Comparison of ENCODE assay signal across 10 mouse cellular contexts in the genomic region with DNA sequence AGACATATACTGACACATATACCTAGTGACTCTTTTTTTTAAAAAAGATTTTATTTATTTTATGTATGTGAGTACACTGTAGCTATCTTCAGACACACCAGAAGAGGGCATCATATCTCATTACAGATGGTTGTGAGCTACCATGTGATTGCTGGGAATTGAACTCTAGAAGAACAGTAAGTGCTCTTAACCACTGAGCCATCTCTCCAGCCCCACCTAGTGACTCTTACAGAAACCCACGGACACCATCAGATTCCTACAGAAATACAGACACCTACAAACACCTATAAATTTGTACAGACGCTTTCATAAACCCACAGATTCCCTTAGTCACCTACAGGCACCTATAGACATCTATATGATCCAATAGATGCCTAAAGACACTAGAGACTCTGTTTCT. TPM values are rescaled to one million over a fixed set of nuclear protein-coding genes. Genes with fewer than 3 reads are reported as not detected.
DNase-seq lines count a peak whose midpoint lies in the region; ATAC-seq and TF ChIP-seq lines count a peak whose summit lies in the region.
"Not testable (repeated sequence)": the region's sequence is repeated elsewhere in the genome, so short reads cannot be mapped to it uniquely, and the experiment has no call there.
"Had no signal": no experiment of that assay in that cellular context is flagged by ENCODE, and none has a peak within 500 bp of the region (broad histone marks: within the 10 kb centered on the region; RNA-seq: fewer than 3 reads in every experiment).

No protein-coding gene starts in this region.

- not testable (repeated sequence) for H3K27ac ChIP-seq in MEL (ENCODE audit: control insufficient read depth, low read depth, low read length); heart, adult 2 months; kidney, adult 2 months (ENCODE audit: insufficient read depth, low read depth, low read length); left cerebral cortex, adult 2 months; midbrain, embryonic 11.5 days (ENCODE audit: low read depth, low read length); stomach, postnatal 0 days (replicated peaks)

- not testable (repeated sequence) for ATAC-seq in midbrain, embryonic 11.5 days (ENCODE audit: low FRiP score); stomach, postnatal 0 days (ENCODE audit: low FRiP score, low TSS enrichment)

- peak; percentile 18 for TF ChIP-seq RAD21 in MEL (IDR thresholded peaks at IDR 0.05; ENCODE audit: low read depth, low read length)

- H3K36me3 ChIP-seq in MEL (ENCODE audit: control insufficient read depth in 1 of 2, insufficient read depth in 2 of 2, low read length in 2 of 2); heart, adult 2 months (ENCODE audit: control insufficient read depth, insufficient read depth, low read length); kidney, adult 2 months (ENCODE audit: control insufficient read depth, insufficient read depth, low read length); midbrain, embryonic 11.5 days (ENCODE audit: control insufficient read depth, insufficient read depth, low read length); stomach, postnatal 0 days (ENCODE audit: control insufficient read depth, insufficient read depth, low read length): not testable (repeated sequence)

- not testable (repeated sequence) for TF ChIP-seq POLR2A in MEL (IDR thresholded peaks at IDR 0.05; ENCODE audit: control insufficient read depth in 1 of 2, insufficient read depth in 1 of 2, low read depth in 1 of 2, low read length in 2 of 2, poor library complexity in 1 of 2); heart, adult 2 months (IDR thresholded peaks at IDR 0.05; ENCODE audit: insufficient read depth, low read depth, low read length); kidney, adult 2 months (IDR thresholded peaks at IDR 0.05; ENCODE audit: low read depth, low read length)

- not testable (repeated sequence) for H3K4me2 ChIP-seq in midbrain, embryonic 11.5 days; stomach, postnatal 0 days (replicated peaks; ENCODE audit: low read depth)

- H3K27me3 ChIP-seq in MEL (ENCODE audit: control insufficient read depth in 1 of 2, insufficient read depth in 2 of 2, low read length in 2 of 2) = peaks cover 0 to 14% of the 10 kb centered on the region in 2 experiments; a peak in 2 of 4 replicates
- not testable (repeated sequence) for H3K27me3 ChIP-seq in heart, adult 2 months (ENCODE audit: control insufficient read depth, insufficient read depth, low read length); kidney, adult 2 months (replicated peaks; ENCODE audit: control insufficient read depth, insufficient read depth, low read length); midbrain, embryonic 11.5 days (ENCODE audit: control insufficient read depth, insufficient read depth, low read length); stomach, postnatal 0 days (ENCODE audit: control insufficient read depth, insufficient read depth, low read length)

- not testable (repeated sequence) for H3K79me2 ChIP-seq in MEL (ENCODE audit: control insufficient read depth, insufficient read depth, low read length, poor library complexity); heart, adult 2 months (replicated peaks; ENCODE audit: control insufficient read depth, insufficient read depth, low read length)

- intact Hi-C loops in heart, adult 2 months (cut with DNase I); left cerebral cortex, adult 2 months (cut with DNase I): not testable (repeated sequence)

- not testable (repeated sequence) for H3K9me3 ChIP-seq in MEL (replicated peaks; ENCODE audit: insufficient read depth, low read length); midbrain, embryonic 11.5 days (ENCODE audit: control insufficient read depth, low read length); stomach, postnatal 0 days (ENCODE audit: control insufficient read depth, low read length)

- not testable (repeated sequence) for TF ChIP-seq EP300 in MEL (IDR thresholded peaks at IDR 0.05; ENCODE audit: low read depth in 1 of 2, low read length in 2 of 2); heart, adult 2 months (IDR thresholded peaks at IDR 0.05; ENCODE audit: insufficient read depth, low read depth, low read length); stomach, postnatal 0 days (optimal IDR thresholded peaks at IDR 0.05)

- 20% methylated on average over 2 of the region's 2 CpGs for WGBS in heart, adult 2 months
- 34% methylated on average over 2 of the region's 2 CpGs for WGBS in kidney, adult 2 months
- 29% methylated on average over 2 of the region's 2 CpGs for WGBS in midbrain, embryonic 11.5 days
- WGBS in stomach, postnatal 0 days = 14% methylated on average over 2 of the region's 2 CpGs

- not testable (repeated sequence) for H3K4me3 ChIP-seq in MEL (ENCODE audit: control insufficient read depth in 1 of 2, insufficient read depth in 1 of 2, low read depth in 2 of 2, low read length in 2 of 2); heart, adult 2 months; kidney, adult 2 months (ENCODE audit: insufficient read depth, low read depth, low read length); left cerebral cortex, adult 2 months; midbrain, embryonic 11.5 days (ENCODE audit: low read depth, low read length); stomach, postnatal 0 days (ENCODE audit: low read depth, low read length)

- not testable (repeated sequence) for H3K9ac ChIP-seq in MEL (ENCODE audit: control insufficient read depth, low read depth, low read length, poor library complexity, severe bottlenecking); heart, adult 2 months (ENCODE audit: low read depth, low read length); midbrain, embryonic 11.5 days (ENCODE audit: low read length); stomach, postnatal 0 days (ENCODE audit: low read length)

- H3K4me1 ChIP-seq in MEL (ENCODE audit: control insufficient read depth in 1 of 2, insufficient read depth in 2 of 2, low read length in 2 of 2); heart, adult 2 months (ENCODE audit: control insufficient read depth, insufficient read depth, low read length); kidney, adult 2 months (ENCODE audit: control insufficient read depth, insufficient read depth, low read length); midbrain, embryonic 11.5 days (ENCODE audit: control insufficient read depth, insufficient read depth, low read length); stomach, postnatal 0 days (replicated peaks; ENCODE audit: control insufficient read depth, insufficient read depth): not testable (repeated sequence)

- peak in 1 of 3 experiments; percentile 32; a peak in 2 of 6 replicates for TF ChIP-seq CTCF in MEL (IDR thresholded peaks at IDR 0.05 in 2 of 3, conservative IDR thresholded peaks at IDR 0.05 in 1 of 3; ENCODE audit: control insufficient read depth in 1 of 3, insufficient read depth in 1 of 3, low read depth in 2 of 3, low read length in 3 of 3, poor library complexity in 1 of 3, severe bottlenecking in 1 of 3)
- peak; percentile 56 for TF ChIP-seq CTCF in heart, adult 2 months (IDR thresholded peaks at IDR 0.05)
- not testable (repeated sequence) for TF ChIP-seq CTCF in kidney, adult 2 months (conservative IDR thresholded peaks at IDR 0.05; ENCODE audit: insufficient read depth, insufficient read length, low read depth, low read length)
- peak; percentile 9; the same call in 1 of the 2 replicates for TF ChIP-seq CTCF in left cerebral cortex, adult 2 months (IDR thresholded peaks at IDR 0.05)
- TF ChIP-seq CTCF in stomach, postnatal 0 days (IDR thresholded peaks at IDR 0.05; ENCODE audit: low read depth) = peak; percentile 43

- DNase-seq in CD4-positive helper T cell, adult 2 months (ENCODE audit: low read depth, low spot score) = peak; percentile 39
- not testable (repeated sequence) for DNase-seq in MEL (ENCODE audit: low read depth, low spot score); heart, adult 2 months; left cerebral cortex, adult 2 months (ENCODE audit: extremely low spot score in 1 of 2, low spot score in 2 of 2); stomach, postnatal 0 days (ENCODE audit: low spot score)
- peak; percentile 22 for DNase-seq in kidney, adult 2 months
- peak; percentile 57 for DNase-seq in midbrain, embryonic 11.5 days (ENCODE audit: low spot score, missing footprints)

RNA-seq across cellular contexts. Expression of a gene that starts 9.9 kb away (rescaled TPM):
- 2.0 and 3.6 TPM in 2 replicates for total RNA-seq in MEL (2012; rRNA removed)
- polyA plus RNA-seq in MEL (2012; ENCODE audit: insufficient read depth in 1 of 2, insufficient read length in 2 of 2, low read depth in 1 of 2, low replicate concordance in 2 of 2, missing spikeins in 1 of 2) = 1 to 10 TPM in 1 of 2 experiments, not detected in 1; 9.7 TPM
- total RNA-seq in heart, adult 2 months (2021) = 100 to 1,000 TPM in 1 of 2 experiments, 10 to 100 TPM in 1; 94.2 to 104 TPM
- 59.9 and 80.1 TPM in 2 replicates for polyA plus RNA-seq in heart, adult 2 months (2012; rRNA removed)
- polyA plus RNA-seq in kidney, adult 2 months (2012; rRNA removed) = 64.7 and 82.5 TPM in 2 replicates
- total RNA-seq in left cerebral cortex, adult 2 months (2021) = 10 to 100 TPM; 93.4 to 94.9 TPM
- polyA plus RNA-seq in midbrain, embryonic 11.5 days (2014; fragmentation: Nextera tagmentation; extraction: Ambion mirVana) = 6.6 and 6.9 TPM in 2 replicates
- polyA plus RNA-seq in stomach, postnatal 0 days (2015; fragmentation: Nextera tagmentation; extraction: Ambion mirVana) = 40.4 and 42.4 TPM in 2 replicates

RNA-seq across cellular contexts. Expression of a gene that starts 37.0 kb away (rescaled TPM):
- 0.03 and 0.08 TPM in 2 replicates for total RNA-seq in MEL (2012; rRNA removed)
- polyA plus RNA-seq in MEL (2012; ENCODE audit: insufficient read depth in 1 of 2, insufficient read length in 2 of 2, low read depth in 1 of 2, low replicate concordance in 2 of 2, missing spikeins in 1 of 2) = under 1 TPM in 1 of 2 experiments, not detected in 1; 0.38 TPM
- under 1 TPM in 1 of 2 experiments, not detected in 1; 0.16 TPM for total RNA-seq in heart, adult 2 months (2021)
- 0.39 and 0.73 TPM in 2 replicates for polyA plus RNA-seq in heart, adult 2 months (2012; rRNA removed)
- polyA plus RNA-seq in kidney, adult 2 months (2012; rRNA removed) = 0.18 and 0.27 TPM in 2 replicates
- total RNA-seq in left cerebral cortex, adult 2 months (2021) = 100 to 1,000 TPM; 284 to 288 TPM
- 10.0 and 13.1 TPM in 2 replicates for polyA plus RNA-seq in midbrain, embryonic 11.5 days (2014; fragmentation: Nextera tagmentation; extraction: Ambion mirVana)
- polyA plus RNA-seq in stomach, postnatal 0 days (2015; fragmentation: Nextera tagmentation; extraction: Ambion mirVana) = 0.62 TPM in 2 replicates
- total RNA-seq: gastrocnemius, postnatal 36 days; granulocyte monocyte progenitor cell, adult 5-6 weeks had no signal
- polyA plus RNA-seq: erythroblast, embryonic 14.5 days had no signal

RNA-seq across cellular contexts. Expression of a gene that starts 50.7 kb away (rescaled TPM):
- 120 and 136 TPM in 2 replicates for total RNA-seq in MEL (2012; rRNA removed)
- polyA plus RNA-seq in MEL (2012; ENCODE audit: insufficient read depth in 1 of 2, insufficient read length in 2 of 2, low read depth in 1 of 2, low replicate concordance in 2 of 2, missing spikeins in 1 of 2) = 100 to 1,000 TPM; 215 to 276 TPM
- 10 to 100 TPM; 68.6 to 74.2 TPM for total RNA-seq in heart, adult 2 months (2021)
- 107 and 116 TPM in 2 replicates for polyA plus RNA-seq in heart, adult 2 months (2012; rRNA removed)
- polyA plus RNA-seq in kidney, adult 2 months (2012; rRNA removed) = 148 and 190 TPM in 2 replicates
- total RNA-seq in left cerebral cortex, adult 2 months (2021) = 10 to 100 TPM; 78.3 to 80.8 TPM
- polyA plus RNA-seq in midbrain, embryonic 11.5 days (2014; fragmentation: Nextera tagmentation; extraction: Ambion mirVana) = 40.4 and 44.5 TPM in 2 replicates
- polyA plus RNA-seq in stomach, postnatal 0 days (2015; fragmentation: Nextera tagmentation; extraction: Ambion mirVana) = 37.0 and 38.3 TPM in 2 replicates

RNA-seq across cellular contexts. Expression of a gene that starts 52.7 kb away (rescaled TPM):
- 6.5 and 6.7 TPM in 2 replicates for total RNA-seq in MEL (2012; rRNA removed)
- 10 to 100 TPM in 1 of 2 experiments, not detected in 1; 29.5 TPM for polyA plus RNA-seq in MEL (2012; ENCODE audit: insufficient read depth in 1 of 2, insufficient read length in 2 of 2, low read depth in 1 of 2, low replicate concordance in 2 of 2, missing spikeins in 1 of 2)
- 1 to 10 TPM; 2.0 to 2.3 TPM for total RNA-seq in heart, adult 2 months (2021)
- 8.3 and 8.6 TPM in 2 replicates for polyA plus RNA-seq in heart, adult 2 months (2012; rRNA removed)
- 693 and 694 TPM in 2 replicates for polyA plus RNA-seq in kidney, adult 2 months (2012; rRNA removed)
- 1 to 10 TPM; 1.3 to 1.4 TPM for total RNA-seq in left cerebral cortex, adult 2 months (2021)
- polyA plus RNA-seq in midbrain, embryonic 11.5 days (2014; fragmentation: Nextera tagmentation; extraction: Ambion mirVana) = 2.3 and 2.7 TPM in 2 replicates
- 205 and 239 TPM in 2 replicates for polyA plus RNA-seq in stomach, postnatal 0 days (2015; fragmentation: Nextera tagmentation; extraction: Ambion mirVana)
- polyA plus RNA-seq: erythroblast, embryonic 14.5 days had no signal

RNA-seq across cellular contexts. Expression of a gene that starts 54.4 kb away (rescaled TPM):
- total RNA-seq in MEL (2012; rRNA removed) = 1.7 and 2.1 TPM in 2 replicates
- 1 to 10 TPM in 1 of 2 experiments, not detected in 1; 1.6 TPM for polyA plus RNA-seq in MEL (2012; ENCODE audit: insufficient read depth in 1 of 2, insufficient read length in 2 of 2, low read depth in 1 of 2, low replicate concordance in 2 of 2, missing spikeins in 1 of 2)
- 1 to 10 TPM in 1 of 2 experiments, under 1 TPM in 1; 0.81 to 1.1 TPM for total RNA-seq in heart, adult 2 months (2021)
- 2.0 and 3.1 TPM in 2 replicates for polyA plus RNA-seq in heart, adult 2 months (2012; rRNA removed)
- polyA plus RNA-seq in kidney, adult 2 months (2012; rRNA removed) = 2.3 and 4.9 TPM in 2 replicates
- under 1 TPM; 0.56 to 0.70 TPM for total RNA-seq in left cerebral cortex, adult 2 months (2021)
- 0.37 and 0.43 TPM in 2 replicates for polyA plus RNA-seq in midbrain, embryonic 11.5 days (2014; fragmentation: Nextera tagmentation; extraction: Ambion mirVana)
- 1.0 and 1.5 TPM in 2 replicates for polyA plus RNA-seq in stomach, postnatal 0 days (2015; fragmentation: Nextera tagmentation; extraction: Ambion mirVana)
